Mouse (Mus musculus) skeletal muscle tissue, adult 2 months (tissue): Measurements from ENCODE around the gene Daam2.

Source experiments
- DNase-seq: peaks from one replicate; pipeline ENCODE4 v3.0.0-alpha.2; 2012; ENCODE audit warnings: low read depth, low spot score

The Daam2 gene

GRCm38 (mm10) chr17:49432071-49432711, 132.0 kb downstream of the Daam2 start:
- DNase-seq, result peak; percentile 64

- DNase-seq, result no peak
These were observed 133.0 kb downstream of the Daam2 start for GRCm38 (mm10) chr17:49431176-49431575.

GRCm38 (mm10) chr17:49430136-49430535, 134.0 kb downstream of the Daam2 start:
- no peak for DNase-seq

GRCm38 (mm10) chr17:49429471-49430129, 134.5 kb downstream of the Daam2 start:
- no peak for DNase-seq

- peak; percentile 71 for DNase-seq
These were observed 135.3 kb downstream of the Daam2 start for GRCm38 (mm10) chr17:49428751-49429415.

- DNase-seq, result peak; percentile 92
These were observed 135.9 kb downstream of the Daam2 start, which contains the start of gene Mocs1 for GRCm38 (mm10) chr17:49428239-49428688. Gene Mocs1 (plus strand): TSS chr17:49428362.

GRCm38 (mm10) chr17:49427631-49428238, 136.4 kb downstream of the Daam2 start:
- DNase-seq, result no peak

GRCm38 (mm10) chr17:49423872-49424271, 140.3 kb downstream of the Daam2 start:
- peak; percentile 77 for DNase-seq

GRCm38 (mm10) chr17:49423067-49423325, 141.1 kb downstream of the Daam2 start:
- no peak for DNase-seq

GRCm38 (mm10) chr17:49422286-49423066, 141.7 kb downstream of the Daam2 start:
- no peak for DNase-seq

- no peak for DNase-seq
These were observed 144.3 kb downstream of the Daam2 start for GRCm38 (mm10) chr17:49419813-49420212.

GRCm38 (mm10) chr17:49416228-49416627, 147.9 kb downstream of the Daam2 start:
- no peak for DNase-seq

- DNase-seq, result no peak
These were observed 150.6 kb downstream of the Daam2 start for GRCm38 (mm10) chr17:49413554-49413953.

- no peak for DNase-seq
These were observed 151.2 kb downstream of the Daam2 start for GRCm38 (mm10) chr17:49412974-49413373.
